Mouse (Mus musculus) olfactory bulb, adult 2 months (tissue): Measurements from ENCODE around the gene Saysd1.

Source experiments
- CTCF ChIP-seq: fragments of 200-500 bp; IDR thresholded peaks from 2 replicates; pipeline ENCODE4 v1.5.1; 2012; ENCODE audit warnings: low read depth, mild to moderate bottlenecking, low read length, moderate library complexity; ENCODE audit not compliant: insufficient read depth
- POLR2A ChIP-seq: fragments of 200-500 bp; IDR thresholded peaks from 2 replicates; pipeline ENCODE4 v1.6.1; 2012; ENCODE audit warnings: mild to moderate bottlenecking, low read depth, low read length, moderate library complexity; ENCODE audit not compliant: insufficient read depth

- TF ChIP-seq CTCF (no peak), POLR2A (no peak)
Measured at GRCm38 (mm10) chr14:20047814-20048480, 90.4 kb downstream of the Saysd1 start.
